Mouse (Mus musculus): Measurements from ENCODE around the gene Capns1.
"Not testable (repeated sequence)": the region's sequence is repeated elsewhere in the genome, so short reads cannot be mapped to it uniquely, and the experiment has no call there.

The Capns1 gene

GRCm38 (mm10) chr7:30202895-30203690 lies 4.5 kb upstream of the Capns1 start:
- peak; percentile 89 for DNase-seq (ENCODE audit: low read depth, low spot score)

- not testable (repeated sequence) for DNase-seq (ENCODE audit: low read depth, low spot score)
Observed at GRCm38 (mm10) chr7:30200661-30201060, 2.0 kb upstream of the Capns1 start.

GRCm38 (mm10) chr7:30200200-30200599 lies 1.6 kb upstream of the Capns1 start:
- no peak for DNase-seq (ENCODE audit: low read depth, low spot score)

- no peak for DNase-seq (ENCODE audit: low read depth, low spot score)
Observed at GRCm38 (mm10) chr7:30199498-30200139, 1.0 kb upstream of the Capns1 start.

- no peak for DNase-seq (ENCODE audit: low read depth, low spot score)
Observed at GRCm38 (mm10) chr7:30197592-30198129, 950 bp downstream of the Capns1 start.

GRCm38 (mm10) chr7:30196171-30196570 lies 2.4 kb downstream of the Capns1 start:
- DNase-seq (ENCODE audit: low read depth, low spot score): no peak

GRCm38 (mm10) chr7:30195461-30195860 lies 3.1 kb downstream of the Capns1 start:
- DNase-seq (ENCODE audit: low read depth, low spot score): no peak

GRCm38 (mm10) chr7:30194884-30195283 lies 3.7 kb downstream of the Capns1 start:
- DNase-seq (ENCODE audit: low read depth, low spot score): peak; percentile 98

GRCm38 (mm10) chr7:30194101-30194831 lies 4.3 kb downstream of the Capns1 start:
- no peak for DNase-seq (ENCODE audit: low read depth, low spot score)

GRCm38 (mm10) chr7:30193581-30194100 lies 5.0 kb downstream of the Capns1 start:
- DNase-seq (ENCODE audit: low read depth, low spot score): peak; percentile 60

GRCm38 (mm10) chr7:30193013-30193412 lies 5.6 kb downstream of the Capns1 start:
- no peak for DNase-seq (ENCODE audit: low read depth, low spot score)

GRCm38 (mm10) chr7:30192088-30192487 lies 6.5 kb downstream of the Capns1 start:
- no peak for DNase-seq (ENCODE audit: low read depth, low spot score)

- no peak for DNase-seq (ENCODE audit: low read depth, low spot score)
Observed at GRCm38 (mm10) chr7:30189116-30189491, 9.5 kb downstream of the Capns1 start.

- DNase-seq (ENCODE audit: low read depth, low spot score): no peak
Observed at GRCm38 (mm10) chr7:30188344-30189115, 10.1 kb downstream of the Capns1 start.

GRCm38 (mm10) chr7:30184641-30185348 lies 13.8 kb downstream of the Capns1 start:
- DNase-seq (ENCODE audit: low read depth, low spot score): no peak

- DNase-seq (ENCODE audit: low read depth, low spot score): peak; percentile 97
Observed at GRCm38 (mm10) chr7:30183879-30184289, 14.7 kb downstream of the Capns1 start, which contains the start of gene Cox7a1. Gene Cox7a1 (plus strand): TSS chr7:30184144.

GRCm38 (mm10) chr7:30183189-30183588 lies 15.4 kb downstream of the Capns1 start:
- DNase-seq (ENCODE audit: low read depth, low spot score): not testable (repeated sequence)

GRCm38 (mm10) chr7:30181929-30182328 lies 16.7 kb downstream of the Capns1 start:
- DNase-seq (ENCODE audit: low read depth, low spot score): not testable (repeated sequence)

- DNase-seq (ENCODE audit: low read depth, low spot score): peak; percentile 73
Observed at GRCm38 (mm10) chr7:30181308-30181707, 17.3 kb downstream of the Capns1 start.

GRCm38 (mm10) chr7:30178256-30178655 lies 20.4 kb downstream of the Capns1 start:
- DNase-seq (ENCODE audit: low read depth, low spot score): no peak

Measured in skeletal muscle tissue, adult 2 months (tissue).